Mouse (Mus musculus): Measurements from ENCODE around the gene Mink1. TPM values are rescaled to one million over a fixed set of nuclear protein-coding genes. Genes with fewer than 3 reads are reported as not detected.

Mink1 gene
- polyA plus RNA-seq, 1 experiment from 2014 or later, result 12.5 TPM

DNA sequence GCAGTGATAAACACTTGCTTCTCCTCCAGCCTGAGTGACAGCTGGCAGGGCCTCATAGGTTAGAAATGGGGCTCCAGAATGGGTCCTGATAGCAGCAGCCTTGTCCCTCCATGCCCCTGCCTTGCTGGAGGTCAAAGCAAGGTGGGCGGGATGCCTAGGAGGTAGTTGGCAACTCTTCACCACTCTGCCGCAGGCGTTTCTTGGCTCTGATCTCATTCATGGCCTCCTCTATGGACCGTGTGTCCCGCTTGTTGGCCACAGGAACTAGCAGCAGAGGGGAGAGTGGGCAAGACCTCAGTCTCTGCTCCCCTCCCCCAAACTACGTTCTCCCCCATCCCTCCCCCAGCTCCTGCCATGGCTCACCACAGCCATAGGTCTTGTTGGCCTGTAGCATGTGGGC lies 101.3 kb downstream of the Mink1 start:
- H3K4me1 ChIP-seq (ENCODE audit: control insufficient read depth, insufficient read depth, low read length), result peaks cover 10% of the 10 kb centered on the region
- H3K27me3 ChIP-seq (ENCODE audit: control insufficient read depth, insufficient read depth, low read length), result no peaks in the 10 kb centered on the region
- H3K9me3 ChIP-seq (replicated peaks; ENCODE audit: control insufficient read depth, low read length), result no peaks in the 10 kb centered on the region
- no peak overlapping the region for H3K4me2 ChIP-seq (ENCODE audit: low read depth, low read length)
- H3K36me3 ChIP-seq (ENCODE audit: control insufficient read depth, insufficient read depth, low read length), result peaks cover 15% of the 10 kb centered on the region
- H3K9ac ChIP-seq (ENCODE audit: low read length), result no peak overlapping the region
- no peak overlapping the region for H3K4me3 ChIP-seq (replicated peaks; ENCODE audit: low read length)
- WGBS, result 84% methylated on average over 6 of the region's 6 CpGs
- no peak overlapping the region for H3K27ac ChIP-seq (ENCODE audit: low read length)
- no peak for ATAC-seq (ENCODE audit: insufficient read depth, low FRiP score)

Other genes starting within 250 kb of the Mink1 start
- gene Alox12e, start 240.3 kb upstream of the Mink1 start, polyA plus RNA-seq (2015; fragmentation: Nextera tagmentation; extraction: Ambion mirVana), result not detected in 2 replicates
- gene Alox15, start 210.8 kb upstream of the Mink1 start, polyA plus RNA-seq (2015; fragmentation: Nextera tagmentation; extraction: Ambion mirVana), result 12.7 and 19.7 TPM in 2 replicates
- 32.0 and 32.2 TPM in 2 replicates for gene Pelp1, start 152.8 kb upstream of the Mink1 start, polyA plus RNA-seq (2015; fragmentation: Nextera tagmentation; extraction: Ambion mirVana)
- gene Arrb2, start 130.2 kb upstream of the Mink1 start, polyA plus RNA-seq (2015; fragmentation: Nextera tagmentation; extraction: Ambion mirVana), result 14.7 and 14.8 TPM in 2 replicates
- 37.4 and 37.9 TPM in 2 replicates for gene Med11, start 111.0 kb upstream of the Mink1 start, polyA plus RNA-seq (2015; fragmentation: Nextera tagmentation; extraction: Ambion mirVana)
- gene Zmynd15, start 103.4 kb upstream of the Mink1 start, polyA plus RNA-seq (2015; fragmentation: Nextera tagmentation; extraction: Ambion mirVana), result 0.45 and 0.97 TPM in 2 replicates
- gene Cxcl16, start 102.9 kb upstream of the Mink1 start, polyA plus RNA-seq (2015; fragmentation: Nextera tagmentation; extraction: Ambion mirVana), result 9.0 and 10.5 TPM in 2 replicates
- 58.3 and 60.0 TPM in 2 replicates for gene Tm4sf5, start 57.6 kb upstream of the Mink1 start, polyA plus RNA-seq (2015; fragmentation: Nextera tagmentation; extraction: Ambion mirVana)
- 0.36 and 0.92 TPM in 2 replicates for gene Vmo1, start 48.3 kb upstream of the Mink1 start, polyA plus RNA-seq (2015; fragmentation: Nextera tagmentation; extraction: Ambion mirVana)
- gene Gltpd2, start 43.7 kb upstream of the Mink1 start, polyA plus RNA-seq (2015; fragmentation: Nextera tagmentation; extraction: Ambion mirVana), result 1.9 and 2.0 TPM in 2 replicates
- 614 and 657 TPM in 2 replicates for gene Psmb6, start 37.5 kb upstream of the Mink1 start, polyA plus RNA-seq (2015; fragmentation: Nextera tagmentation; extraction: Ambion mirVana)
- gene Gm40193, start 29.9 kb upstream of the Mink1 start, polyA plus RNA-seq (2015; fragmentation: Nextera tagmentation; extraction: Ambion mirVana), result not detected in 2 replicates
- 17.8 and 21.5 TPM in 2 replicates for gene Pld2, start 22.8 kb upstream of the Mink1 start, polyA plus RNA-seq (2015; fragmentation: Nextera tagmentation; extraction: Ambion mirVana)
- not detected in 2 replicates for gene 4930544D05Rik, start 53.0 kb downstream of the Mink1 start, polyA plus RNA-seq (2015; fragmentation: Nextera tagmentation; extraction: Ambion mirVana)
- gene Chrne, start 56.3 kb downstream of the Mink1 start, polyA plus RNA-seq (2015; fragmentation: Nextera tagmentation; extraction: Ambion mirVana), result 0.37 TPM in 1 of 2 replicates, not detected in the other
- 0.16 and 0.19 TPM in 2 replicates for gene Gp1ba, start 76.2 kb downstream of the Mink1 start, polyA plus RNA-seq (2015; fragmentation: Nextera tagmentation; extraction: Ambion mirVana)
- 104 and 111 TPM in 2 replicates for gene Rnf167, start 84.4 kb downstream of the Mink1 start, polyA plus RNA-seq (2015; fragmentation: Nextera tagmentation; extraction: Ambion mirVana)
- gene Slc25a11, start 84.6 kb downstream of the Mink1 start, polyA plus RNA-seq (2015; fragmentation: Nextera tagmentation; extraction: Ambion mirVana), result 163 and 169 TPM in 2 replicates
- 1,820 and 1,821 TPM in 2 replicates for gene Pfn1, start 91.8 kb downstream of the Mink1 start, polyA plus RNA-seq (2015; fragmentation: Nextera tagmentation; extraction: Ambion mirVana)
- 19.3 and 126 TPM in 2 replicates for gene Eno3, start 94.3 kb downstream of the Mink1 start, polyA plus RNA-seq (2015; fragmentation: Nextera tagmentation; extraction: Ambion mirVana)
- gene Spag7, start 106.5 kb downstream of the Mink1 start, polyA plus RNA-seq (2015; fragmentation: Nextera tagmentation; extraction: Ambion mirVana), result 148 and 149 TPM in 2 replicates
- 14.2 and 15.8 TPM in 2 replicates for gene Camta2, start 125.2 kb downstream of the Mink1 start, polyA plus RNA-seq (2015; fragmentation: Nextera tagmentation; extraction: Ambion mirVana)
- 1.3 and 1.5 TPM in 2 replicates for gene Inca1, start 137.3 kb downstream of the Mink1 start, polyA plus RNA-seq (2015; fragmentation: Nextera tagmentation; extraction: Ambion mirVana)
- gene Kif1c, start 137.7 kb downstream of the Mink1 start, polyA plus RNA-seq (2015; fragmentation: Nextera tagmentation; extraction: Ambion mirVana), result 2.6 and 3.0 TPM in 2 replicates
- 5.0 and 5.9 TPM in 2 replicates for gene Zfp3, start 201.3 kb downstream of the Mink1 start, polyA plus RNA-seq (2015; fragmentation: Nextera tagmentation; extraction: Ambion mirVana)
- gene Scimp, start 249.7 kb downstream of the Mink1 start, polyA plus RNA-seq (2015; fragmentation: Nextera tagmentation; extraction: Ambion mirVana), result 0.66 TPM in 1 of 2 replicates, not detected in the other